Mouse (Mus musculus) embryonic fibroblast, embryonic 13.5 days (primary cell): Measurements from ENCODE around the gene Igfbp5. TPM values are rescaled to one million over a fixed set of nuclear protein-coding genes. Genes with fewer than 3 reads are reported as not detected.
A peak's percentile ranks its signal among the peaks of the same experiment; 100 is the strongest.

Source experiments
- H3K27ac ChIP-seq: 2 replicates; pipeline ENCODE4 v1.5.1; 2012; ENCODE audit warnings: low read length, control low read depth, inconsistent platforms; ENCODE audit not compliant: insufficient read depth
- H3K4me1 ChIP-seq: 2 replicates; pipeline ENCODE4 v1.6.1; 2011; ENCODE audit warnings: low read length; ENCODE audit not compliant: control insufficient read depth, insufficient read depth
- H3K4me3 ChIP-seq: 2 replicates; pipeline ENCODE4 v1.5.1; 2011; ENCODE audit warnings: mild to moderate bottlenecking, control low read depth, low read length; ENCODE audit not compliant: insufficient read depth
- CTCF ChIP-seq: IDR thresholded peaks from 2 replicates; pipeline ENCODE4 v1.5.1; 2011; ENCODE audit warnings: mild to moderate bottlenecking, control low read depth, low read length, moderate library complexity, borderline replicate concordance; ENCODE audit not compliant: insufficient read depth
- POLR2A ChIP-seq: IDR thresholded peaks from 2 replicates; pipeline ENCODE4 v1.6.1; 2011; ENCODE audit warnings: low read depth, mild to moderate bottlenecking, control low read depth, low read length, moderate library complexity
- polyA plus RNA-seq: library from polyadenylated mRNA; stranded (reverse); fragments of >200 nt; gene quantifications from 2 replicates; pipeline ENCODE4 v1.2.4, GENCODE M21; 2011; ENCODE audit warnings: low read depth; ENCODE audit not compliant: missing spikeins, insufficient read length

The Igfbp5 gene
- 149 and 746 TPM in 2 replicates for polyA plus RNA-seq

DNA sequence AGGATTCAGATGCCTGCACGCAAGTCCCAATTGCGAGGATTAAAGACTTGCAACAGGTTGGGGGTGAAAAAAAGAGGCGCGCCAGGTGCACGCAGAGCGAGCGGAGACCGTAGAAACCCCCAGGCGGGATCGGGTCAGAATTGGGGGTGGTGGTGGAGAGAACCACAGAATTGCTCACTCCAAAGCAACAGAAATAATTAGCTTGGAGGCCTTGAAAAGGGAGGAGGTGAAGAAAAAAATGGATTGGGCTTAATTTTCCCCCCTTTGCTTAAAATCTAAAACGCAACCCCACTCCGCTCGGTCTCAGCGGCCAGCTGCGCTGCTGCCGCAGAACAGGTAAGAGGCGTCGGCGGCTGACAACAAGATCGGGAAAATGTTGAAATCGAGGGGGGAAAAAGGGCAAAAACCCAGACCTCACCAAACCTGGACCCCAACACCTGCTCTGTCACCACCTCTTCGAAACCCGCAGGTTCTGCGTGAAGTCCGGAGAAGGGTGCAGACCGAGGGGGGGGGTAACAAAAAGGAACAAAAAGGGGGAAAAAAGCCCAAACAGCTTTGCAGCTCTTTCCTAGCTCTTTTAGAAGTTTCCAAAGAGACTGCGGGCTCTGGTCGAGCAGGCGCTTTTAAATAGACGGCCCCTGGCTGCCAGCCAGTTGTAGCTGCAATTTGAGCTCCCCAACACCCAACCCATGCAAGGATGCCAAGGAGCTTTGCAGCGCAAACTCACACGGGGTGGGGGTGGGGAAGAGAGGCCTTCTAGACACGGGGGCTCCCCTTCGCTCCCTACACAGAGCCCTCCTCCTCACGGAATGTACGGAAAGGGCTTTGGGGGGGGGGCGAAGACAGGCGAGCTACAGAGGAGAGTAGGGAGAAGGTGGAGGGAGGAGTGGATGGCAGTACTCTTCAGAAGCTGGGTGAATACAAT lies at the start of gene Igfbp5:
TSS of gene Igfbp5 (minus strand) at position 598 of the 925 bp plus-strand sequence.
- Histone ChIP-seq H3K4me3 (peak within 1 kb of the TSS; percentile 38), H3K27ac (no peak within 1 kb of the TSS), H3K4me1 (peaks cover 7% of the 10 kb centered on the region)
- TF ChIP-seq POLR2A (peak; percentile 70; the same call in 1 of the 2 replicates), CTCF (no peak)

DNA sequence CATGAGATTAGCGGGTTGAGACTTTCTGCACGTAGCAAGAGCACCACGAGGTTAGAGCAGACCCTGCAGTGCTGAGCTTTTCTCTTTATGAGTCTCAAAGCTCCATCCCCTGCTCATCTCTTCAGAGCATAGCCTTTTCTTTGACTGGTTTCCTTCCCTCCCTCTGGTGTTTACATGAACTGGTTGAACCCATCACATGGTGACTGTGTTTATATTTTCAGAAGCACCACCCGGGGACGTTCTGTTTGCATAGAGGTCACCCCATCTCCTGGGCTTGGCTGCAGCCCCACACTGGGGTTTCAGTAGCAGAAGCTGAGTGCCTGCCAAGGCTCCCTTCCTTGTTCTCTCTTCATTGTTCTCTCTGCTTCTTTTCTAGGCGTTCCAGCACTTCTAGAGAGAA lies 40.1 kb upstream of the Igfbp5 start:
- Histone ChIP-seq H3K4me1 (no peaks in the 10 kb centered on the region), H3K27ac (no peak overlapping the region), H3K4me3 (no peak overlapping the region)
- TF ChIP-seq CTCF: no peak

DNA sequence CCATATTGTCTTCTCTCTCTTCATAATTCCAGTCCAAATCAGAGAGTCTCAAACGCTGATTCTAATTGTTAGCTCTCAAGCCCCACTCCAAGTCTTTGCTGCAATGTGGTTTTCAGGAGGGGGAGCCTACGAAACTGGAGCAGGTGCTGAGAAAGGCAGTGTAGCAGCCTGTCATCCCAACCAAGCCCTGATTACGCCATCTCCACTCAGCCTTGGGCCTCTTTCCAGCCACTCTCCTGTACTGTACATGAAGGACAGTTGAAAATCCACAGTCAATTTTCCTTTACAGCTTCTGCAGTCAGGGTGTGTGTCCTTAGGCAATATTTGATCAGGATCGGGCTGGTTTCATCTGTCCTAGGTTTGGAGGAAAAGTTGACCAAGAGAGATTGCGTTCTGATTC lies 38.4 kb upstream of the Igfbp5 start:
- TF ChIP-seq POLR2A (no peak), CTCF (no peak)
- Histone ChIP-seq H3K27ac (no peak overlapping the region), H3K4me1 (no peaks in the 10 kb centered on the region), H3K4me3 (no peak overlapping the region)

DNA sequence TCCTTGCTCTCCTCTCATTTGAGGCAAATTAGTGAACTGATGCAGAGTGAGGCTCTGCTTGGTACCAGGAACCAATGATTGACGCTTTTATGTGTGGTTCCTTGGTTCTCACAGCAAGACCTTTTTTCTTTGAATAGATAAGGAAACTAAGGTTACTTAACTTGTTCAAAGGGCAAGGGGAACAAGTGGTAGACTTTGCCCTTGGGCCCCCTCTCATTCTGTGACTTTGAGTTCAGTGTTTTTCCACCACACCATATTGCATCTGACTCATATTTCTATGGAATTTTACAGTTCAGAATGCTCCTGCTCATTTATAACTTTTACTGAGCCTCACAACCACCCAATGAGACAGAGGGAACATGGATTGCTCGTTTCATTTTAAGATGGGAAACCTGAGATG lies 21.1 kb upstream of the Igfbp5 start:
- Histone ChIP-seq H3K27ac (no peak overlapping the region), H3K4me1 (no peaks in the 10 kb centered on the region), H3K4me3 (no peak overlapping the region)
- no peak for TF ChIP-seq CTCF
- TF ChIP-seq POLR2A: no peak

DNA sequence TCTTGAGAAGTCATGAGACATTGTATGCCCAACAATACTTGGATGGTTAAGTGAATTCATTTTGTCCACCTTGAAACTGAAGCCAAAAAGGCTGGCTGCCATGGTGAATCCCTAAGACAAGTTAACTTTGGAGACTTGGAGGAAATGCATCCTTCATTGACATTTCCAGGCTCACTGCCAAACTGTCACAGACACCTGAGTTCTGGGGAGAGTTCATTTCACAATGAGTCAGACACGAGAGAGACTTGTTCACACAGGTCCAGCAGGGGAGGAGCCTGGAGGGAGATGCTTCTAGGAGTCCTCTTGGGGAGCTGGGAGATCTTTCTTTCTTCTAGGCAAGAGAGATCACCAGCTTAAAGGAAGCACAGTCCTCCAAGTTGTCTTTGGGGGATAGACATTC lies 13.2 kb upstream of the Igfbp5 start:
- Histone ChIP-seq H3K4me3 (no peak overlapping the region), H3K27ac (no peak overlapping the region), H3K4me1 (no peaks in the 10 kb centered on the region; the same call in 1 of the 2 replicates)
- no peak for TF ChIP-seq POLR2A
- TF ChIP-seq CTCF: no peak

DNA sequence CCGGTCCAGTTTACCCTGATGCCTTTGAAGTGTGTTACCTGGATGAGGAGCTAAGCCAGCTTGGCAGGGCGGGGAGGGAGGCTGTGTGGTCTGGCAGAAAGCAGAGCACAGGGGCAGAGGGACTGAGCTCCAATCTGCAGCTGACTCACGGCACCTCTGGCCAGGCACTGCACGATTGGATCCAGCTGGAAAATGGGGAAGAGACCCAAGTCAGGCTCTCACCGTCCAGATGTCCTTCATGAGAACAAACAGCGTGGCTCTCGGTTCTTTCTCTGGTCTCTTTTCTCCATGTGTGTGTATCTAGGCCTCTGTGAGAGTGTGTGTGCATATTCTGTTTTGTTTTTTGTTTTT lies 11.1 kb upstream of the Igfbp5 start:
- H3K4me1 ChIP-seq: no peaks in the 10 kb centered on the region; the same call in 1 of the 2 replicates
- no peak overlapping the region for H3K4me3 ChIP-seq
- H3K27ac ChIP-seq: no peak overlapping the region
- TF ChIP-seq CTCF (no peak), POLR2A (no peak)

DNA sequence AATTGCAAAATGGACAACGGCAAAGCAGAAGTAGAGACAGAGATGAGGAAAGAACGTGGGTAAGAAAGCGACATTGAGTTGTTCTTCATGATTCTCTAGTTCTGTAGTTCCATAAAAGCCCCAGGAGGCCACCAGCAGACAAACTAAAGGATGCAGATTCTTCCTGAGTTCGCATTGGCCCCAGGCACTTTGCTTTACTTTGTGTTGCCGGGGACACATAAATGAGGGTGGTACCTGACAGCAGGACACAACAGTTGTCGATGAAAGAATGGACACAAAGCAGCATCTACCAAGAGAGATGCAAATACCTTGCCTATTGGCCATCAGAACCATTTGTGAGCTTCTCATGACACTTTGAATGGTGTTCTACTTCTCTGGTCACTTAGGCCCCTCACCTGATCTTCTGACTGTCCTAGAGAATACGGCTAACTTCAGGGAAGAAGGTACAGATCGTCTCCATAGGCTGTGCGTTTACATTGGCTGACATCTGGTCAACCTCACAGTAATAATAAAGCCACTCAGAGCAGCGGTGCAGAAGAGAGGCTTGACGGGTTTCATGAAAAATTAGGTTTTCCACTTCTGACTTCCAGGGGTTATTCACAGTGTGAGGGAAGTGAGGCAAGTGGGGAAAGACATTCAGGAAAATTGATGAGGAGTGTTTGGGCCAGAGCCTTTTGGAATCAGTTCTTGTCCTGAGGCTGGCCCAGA lies 10.6 kb upstream of the Igfbp5 start:
- TF ChIP-seq POLR2A (no peak), CTCF (no peak)
- Histone ChIP-seq H3K4me1 (no peaks in the 10 kb centered on the region; the same call in 1 of the 2 replicates), H3K4me3 (no peak overlapping the region), H3K27ac (no peak overlapping the region)

DNA sequence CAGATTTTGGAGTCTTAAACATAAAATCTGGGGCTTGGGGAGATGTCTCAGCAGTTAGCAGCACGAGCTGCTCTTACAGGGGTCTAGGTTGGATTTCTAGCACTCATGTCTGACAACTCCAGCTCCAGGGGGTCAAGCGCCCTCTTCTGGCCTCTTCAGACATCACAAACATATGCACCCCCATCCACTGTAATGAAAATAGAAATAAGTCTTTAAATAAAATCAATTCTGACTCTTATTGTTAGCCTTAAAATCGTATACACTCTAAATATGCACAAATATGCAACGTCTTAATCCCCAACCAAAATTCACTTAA lies 4.6 kb upstream of the Igfbp5 start:
- no peak overlapping the region for H3K4me3 ChIP-seq
- peaks cover 7% of the 10 kb centered on the region for H3K4me1 ChIP-seq
- TF ChIP-seq CTCF (no peak), POLR2A (no peak)
- H3K27ac ChIP-seq: peak overlapping the region; percentile 12; the same call in 1 of the 2 replicates

DNA sequence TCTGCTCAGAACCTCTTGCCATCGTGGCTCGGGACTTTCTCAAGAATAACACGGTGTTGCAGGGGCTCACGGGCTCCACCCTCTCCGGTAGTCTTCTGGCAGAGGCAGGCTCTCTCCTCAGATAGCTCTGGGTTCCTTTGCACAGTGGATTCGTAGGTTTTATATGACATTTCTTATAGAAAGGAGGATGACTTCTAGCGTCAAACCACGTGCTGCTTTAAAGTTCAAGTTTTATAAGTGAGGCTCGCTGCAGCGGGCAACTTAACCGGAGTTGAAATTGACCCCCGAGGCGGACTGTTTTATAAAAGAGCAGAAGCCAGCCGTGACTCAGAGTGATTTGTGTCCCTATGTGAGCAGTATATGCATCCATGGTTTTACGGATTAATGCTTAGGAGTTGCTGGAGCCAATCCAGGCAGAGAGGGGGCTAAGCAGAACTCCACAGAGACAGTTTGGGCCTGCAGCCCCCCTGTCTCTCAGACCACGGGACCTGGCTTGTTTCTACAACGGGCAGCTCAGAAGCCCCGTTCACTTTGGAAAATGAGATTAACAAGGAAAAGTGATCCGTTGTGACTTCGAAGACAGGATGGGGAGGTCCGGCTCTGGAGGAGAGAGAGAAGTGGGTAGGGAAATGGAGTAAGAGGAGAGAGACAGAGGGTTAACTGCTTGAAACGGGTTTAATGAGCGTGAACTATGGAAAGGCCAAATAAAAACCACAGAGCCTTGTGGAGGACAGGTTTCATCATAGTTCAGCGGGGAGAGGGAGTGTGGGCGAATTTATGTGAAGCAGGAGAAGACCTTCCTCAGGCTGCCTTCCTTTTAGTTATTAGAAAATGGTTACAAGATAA lies 4.0 kb upstream of the Igfbp5 start:
- peaks cover 7% of the 10 kb centered on the region for H3K4me1 ChIP-seq
- no peak overlapping the region for H3K4me3 ChIP-seq
- peak overlapping the region; percentile 12; the same call in 1 of the 2 replicates for H3K27ac ChIP-seq
- no peak for TF ChIP-seq CTCF
- TF ChIP-seq POLR2A: no peak

DNA sequence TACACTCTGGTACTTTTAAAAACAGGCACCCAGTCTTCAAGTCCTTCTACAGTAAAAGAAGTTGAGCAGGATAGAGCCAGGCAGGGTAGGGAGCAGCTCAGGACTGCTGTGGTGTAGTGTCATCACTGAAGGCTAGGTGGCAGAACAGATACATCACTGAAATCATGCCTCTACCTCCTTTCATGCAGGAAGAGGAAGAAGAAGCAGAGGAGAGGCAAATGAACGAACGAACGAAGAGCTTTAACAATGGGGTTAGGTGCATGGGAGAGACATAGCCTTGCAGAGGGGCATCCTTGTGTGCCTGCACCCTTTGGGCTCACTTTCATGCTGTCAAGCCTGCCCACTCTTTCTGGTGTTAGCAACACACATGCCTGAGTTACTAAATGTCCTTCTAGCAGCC lies 3.2 kb upstream of the Igfbp5 start:
- no peak overlapping the region for H3K4me3 ChIP-seq

More for the DNA sequence above, 3.2 kb upstream of the Igfbp5 start:
- peaks cover 7% of the 10 kb centered on the region for H3K4me1 ChIP-seq
- no peak overlapping the region for H3K27ac ChIP-seq
- no peak for TF ChIP-seq POLR2A
- TF ChIP-seq CTCF: peak; percentile 77; the same call in 1 of the 2 replicates
